Mouse (Mus musculus): Measurements from ENCODE around the gene Raph1.
A peak's percentile ranks its signal among the peaks of the same experiment; 100 is the strongest.

Raph1 gene

DNA sequence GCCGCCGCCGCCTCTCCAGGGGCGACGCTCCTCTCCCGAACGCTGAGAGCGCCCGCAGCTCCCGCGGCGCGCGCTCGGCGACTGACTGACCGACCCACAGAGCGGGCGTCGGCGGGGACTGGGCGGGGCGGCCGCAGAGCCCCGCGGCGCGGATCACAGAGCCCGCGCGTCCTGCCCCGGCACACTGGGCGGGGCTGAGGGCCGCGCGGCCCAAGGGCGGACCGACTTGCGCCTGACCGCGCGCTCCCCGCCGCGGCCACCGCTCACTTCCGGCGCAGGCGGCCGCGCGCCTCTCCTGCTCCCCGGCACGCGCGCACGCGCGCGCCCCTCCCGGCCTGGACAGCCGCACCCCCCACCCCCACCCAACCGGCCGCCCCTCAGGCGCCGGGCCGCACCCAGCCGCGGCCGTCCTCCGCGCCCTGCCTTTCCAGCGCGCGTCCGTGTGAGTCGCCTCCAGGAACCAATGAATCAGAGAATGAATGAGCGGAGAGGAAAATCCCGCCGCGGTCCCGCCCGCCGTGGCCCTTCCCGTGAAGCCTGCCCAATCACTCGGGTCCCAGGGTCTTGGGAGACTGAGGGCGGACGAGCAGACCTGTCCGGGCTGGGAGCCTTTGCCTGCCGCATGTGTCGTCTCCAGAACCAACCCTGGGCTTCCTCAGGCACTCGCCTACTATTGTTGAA is at the start of gene Raph1:
Gene Raph1, minus strand, starts transcription at position 474 of the 681 bp plus-strand sequence.
- peak; percentile 72 for DNase-seq

DNA sequence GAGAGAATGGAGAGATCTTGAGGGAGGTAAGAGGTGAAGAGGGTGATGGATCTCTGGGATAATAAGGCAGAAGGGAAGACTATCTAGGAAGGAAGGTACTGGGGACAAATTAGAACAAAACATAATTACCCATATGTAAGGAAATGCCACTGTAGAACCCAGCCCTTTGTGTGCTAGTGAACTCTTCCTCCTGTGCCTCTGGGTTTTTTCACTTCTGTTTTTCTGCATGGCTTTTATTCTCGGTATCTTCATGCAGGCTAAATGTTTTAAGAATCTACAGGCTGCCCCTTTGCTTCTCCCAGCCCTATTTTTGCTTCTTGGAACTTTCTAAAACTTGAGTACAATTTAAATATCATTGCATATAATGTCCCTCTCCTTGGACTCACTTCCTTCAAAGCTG is 48.8 kb upstream of the Raph1 start:
- DNase-seq: no peak

DNA sequence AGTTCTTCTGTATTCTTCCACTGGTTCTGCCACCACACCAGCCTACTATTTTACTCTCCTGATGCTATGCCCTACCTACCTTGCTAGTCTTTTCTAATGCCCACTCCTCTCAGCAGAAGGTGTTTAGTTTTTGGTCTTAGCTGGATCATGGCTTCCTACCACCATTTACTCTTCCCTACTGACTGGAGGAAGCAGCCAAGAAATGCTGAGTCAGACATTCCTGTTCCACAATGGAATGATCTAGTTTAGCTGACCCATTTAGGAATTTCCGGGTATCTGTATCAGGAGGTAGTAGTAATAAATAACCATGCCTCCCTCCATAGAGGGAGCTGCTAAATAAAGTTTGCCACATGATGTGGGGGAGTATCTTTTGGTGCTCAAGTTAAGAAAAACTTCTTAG is 48.0 kb upstream of the Raph1 start:
- no peak for DNase-seq

DNA sequence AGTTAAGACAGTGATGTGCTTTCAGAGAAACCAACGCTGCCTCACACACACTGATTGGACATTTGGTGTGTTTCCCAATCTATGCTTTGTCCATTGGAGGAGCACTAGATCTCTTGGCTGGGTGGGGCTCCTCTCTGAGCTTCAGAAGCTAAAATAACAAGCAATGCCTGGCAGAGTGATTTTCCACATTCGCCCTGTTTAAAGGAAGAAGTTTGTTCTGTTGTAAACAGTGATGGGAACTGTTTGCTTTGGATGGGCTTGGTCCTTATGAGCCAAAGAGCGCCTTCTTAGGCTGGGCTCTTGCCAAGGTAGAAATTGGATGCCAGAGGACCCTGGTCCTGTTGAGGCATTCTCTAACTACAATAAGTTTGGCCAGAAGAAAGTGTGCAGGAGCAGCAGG is 45.1 kb upstream of the Raph1 start:
- no peak for DNase-seq

DNA sequence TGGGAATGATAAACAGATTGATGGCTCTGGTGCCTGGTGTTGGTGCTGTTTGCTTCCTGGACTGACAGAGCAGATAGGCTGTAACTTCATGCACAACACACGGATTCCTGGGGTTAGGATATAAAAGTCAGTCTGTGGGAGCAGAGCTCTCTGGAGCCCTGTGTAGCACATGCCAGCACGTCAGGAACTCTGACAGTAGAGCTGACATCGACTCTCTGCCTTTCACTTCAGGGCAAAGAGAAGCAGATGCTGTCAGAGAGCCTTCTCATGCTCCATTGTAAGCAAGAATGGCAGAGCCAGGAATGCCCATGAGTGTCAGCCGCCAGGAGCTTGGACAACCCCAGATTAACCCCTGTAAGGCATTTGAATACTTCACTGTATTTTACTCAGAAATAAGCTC is 43.7 kb upstream of the Raph1 start:
- no peak for DNase-seq

DNA sequence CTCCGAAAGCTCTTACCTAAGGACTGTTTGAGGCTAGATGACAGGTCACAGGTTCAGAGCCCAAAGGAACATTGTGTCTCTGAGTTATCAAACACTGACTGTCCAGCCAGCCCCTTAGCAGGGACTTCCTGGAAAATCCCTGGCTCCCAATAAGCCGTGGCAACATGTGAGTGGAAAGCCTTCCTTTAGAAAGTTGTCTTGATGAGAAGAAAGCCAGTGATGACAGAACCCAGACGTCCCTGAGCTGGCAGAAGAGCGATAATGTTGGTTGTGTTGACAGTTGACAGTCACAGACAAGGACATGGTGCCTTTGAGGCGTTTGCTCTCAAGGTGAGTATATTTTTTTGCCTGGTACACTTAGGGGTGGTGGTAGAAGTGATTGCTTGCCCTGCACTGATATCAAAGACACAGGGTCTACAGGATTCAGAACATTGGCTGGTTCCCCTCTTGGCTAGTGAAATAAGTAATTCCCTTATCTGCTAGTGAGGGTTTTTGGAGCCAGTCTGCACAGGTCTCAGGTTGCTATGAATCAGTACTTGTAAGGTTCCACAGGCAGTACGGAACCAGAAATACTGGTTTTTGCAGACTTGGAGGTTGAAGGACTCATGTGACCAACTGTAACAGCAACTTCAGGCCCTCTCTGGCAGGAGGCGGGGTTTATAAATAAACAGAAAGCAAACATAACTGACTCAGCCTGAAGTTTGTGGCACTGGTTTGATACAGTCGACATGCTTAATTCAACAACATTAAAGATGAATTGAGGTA is 42.3 kb upstream of the Raph1 start:
- DNase-seq: no peak

DNA sequence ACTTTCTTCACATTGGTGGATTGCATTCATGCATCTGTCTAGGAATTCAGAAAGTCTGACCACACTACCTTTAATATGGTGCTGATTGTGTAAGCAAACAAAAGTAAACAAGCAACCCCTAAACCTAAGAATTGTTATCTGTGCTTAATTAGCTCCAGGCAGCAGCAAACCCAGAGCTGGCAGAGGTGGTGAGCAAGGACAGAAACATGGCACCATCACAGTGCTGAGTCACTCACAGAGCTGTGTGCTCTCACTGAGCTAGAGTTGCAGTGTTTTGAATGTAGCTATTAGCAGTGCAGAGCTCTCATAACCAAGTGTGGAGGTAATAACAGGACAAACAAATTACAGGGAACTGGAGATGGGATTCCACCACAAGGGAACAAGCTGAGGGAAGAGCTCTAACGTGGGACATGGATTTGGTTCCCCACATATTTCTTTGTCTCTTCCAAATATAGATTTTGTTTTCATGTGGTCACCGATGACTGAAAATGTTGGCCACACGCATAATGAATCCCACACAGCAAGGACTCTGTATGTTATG is 37.6 kb upstream of the Raph1 start:
- DNase-seq: no peak

DNA sequence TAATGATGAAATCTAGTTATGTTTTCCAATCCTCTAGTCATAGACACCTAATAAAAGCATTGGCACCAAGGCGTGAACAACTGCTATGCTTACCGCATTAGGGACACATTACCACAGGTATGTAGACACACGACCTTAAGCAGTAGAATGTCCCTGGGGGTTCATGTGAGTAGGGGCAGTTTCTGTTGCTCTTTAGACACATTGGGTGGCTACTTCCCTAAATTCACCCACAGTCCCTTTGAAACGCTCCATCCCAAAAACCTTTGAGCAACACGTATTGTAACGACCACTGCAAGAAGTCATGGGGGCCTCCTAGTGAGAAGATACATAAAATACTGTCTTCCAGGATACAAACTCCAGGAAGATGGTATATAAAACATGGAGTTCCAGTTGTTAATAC is 33.8 kb upstream of the Raph1 start:
- DNase-seq: no peak

DNA sequence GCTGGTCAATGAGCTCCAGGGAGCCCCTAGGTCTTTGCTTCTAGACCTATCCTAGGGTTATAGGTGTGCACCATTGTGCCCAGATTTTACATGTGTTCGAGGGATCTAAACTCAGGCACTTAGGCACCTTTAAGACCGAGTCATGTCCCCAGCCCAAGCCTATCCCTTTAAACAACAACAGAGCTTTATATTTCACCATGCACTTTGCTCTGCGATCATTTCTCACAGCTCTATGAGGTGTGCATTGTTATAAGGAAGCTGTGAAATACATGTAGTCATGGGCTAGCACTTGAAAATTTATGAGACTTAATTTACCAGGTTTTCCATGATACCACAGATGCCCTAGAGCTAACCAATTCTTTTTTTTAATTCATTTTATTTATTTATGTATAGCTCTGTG is 33.0 kb upstream of the Raph1 start:
- no peak for DNase-seq

DNA sequence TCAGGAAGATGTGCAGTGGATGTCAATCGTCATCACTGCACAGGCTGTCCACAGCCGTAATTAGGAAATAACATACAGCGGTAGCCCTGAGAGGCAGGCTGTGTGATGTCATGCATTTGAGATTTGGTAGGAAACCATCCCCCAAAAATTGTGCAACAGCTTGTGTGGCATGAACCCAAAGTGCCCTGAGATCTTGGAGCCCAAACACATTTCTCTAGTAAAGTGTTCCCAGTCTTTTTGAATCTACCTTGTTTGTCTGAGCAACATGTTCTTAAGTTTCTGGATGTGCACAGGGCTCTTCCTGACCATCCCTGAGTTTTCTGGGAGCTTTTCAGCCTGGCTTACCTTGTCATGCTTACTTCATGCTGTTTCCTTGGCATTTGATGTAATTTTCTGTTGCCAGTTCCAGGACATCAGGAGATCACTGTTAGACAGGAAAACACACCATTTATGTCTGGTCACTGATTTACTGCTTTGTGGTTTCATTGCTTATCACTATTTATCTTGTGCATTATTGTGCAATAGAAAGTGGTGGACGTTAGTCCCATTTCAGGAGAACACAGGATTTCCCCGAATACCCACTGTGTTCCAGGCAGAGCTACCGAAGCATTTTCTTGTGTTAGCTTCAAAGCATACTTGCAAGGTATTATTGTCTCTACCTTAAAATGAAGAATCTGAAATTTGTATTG is 32.3 kb upstream of the Raph1 start:
- DNase-seq: no peak

DNA sequence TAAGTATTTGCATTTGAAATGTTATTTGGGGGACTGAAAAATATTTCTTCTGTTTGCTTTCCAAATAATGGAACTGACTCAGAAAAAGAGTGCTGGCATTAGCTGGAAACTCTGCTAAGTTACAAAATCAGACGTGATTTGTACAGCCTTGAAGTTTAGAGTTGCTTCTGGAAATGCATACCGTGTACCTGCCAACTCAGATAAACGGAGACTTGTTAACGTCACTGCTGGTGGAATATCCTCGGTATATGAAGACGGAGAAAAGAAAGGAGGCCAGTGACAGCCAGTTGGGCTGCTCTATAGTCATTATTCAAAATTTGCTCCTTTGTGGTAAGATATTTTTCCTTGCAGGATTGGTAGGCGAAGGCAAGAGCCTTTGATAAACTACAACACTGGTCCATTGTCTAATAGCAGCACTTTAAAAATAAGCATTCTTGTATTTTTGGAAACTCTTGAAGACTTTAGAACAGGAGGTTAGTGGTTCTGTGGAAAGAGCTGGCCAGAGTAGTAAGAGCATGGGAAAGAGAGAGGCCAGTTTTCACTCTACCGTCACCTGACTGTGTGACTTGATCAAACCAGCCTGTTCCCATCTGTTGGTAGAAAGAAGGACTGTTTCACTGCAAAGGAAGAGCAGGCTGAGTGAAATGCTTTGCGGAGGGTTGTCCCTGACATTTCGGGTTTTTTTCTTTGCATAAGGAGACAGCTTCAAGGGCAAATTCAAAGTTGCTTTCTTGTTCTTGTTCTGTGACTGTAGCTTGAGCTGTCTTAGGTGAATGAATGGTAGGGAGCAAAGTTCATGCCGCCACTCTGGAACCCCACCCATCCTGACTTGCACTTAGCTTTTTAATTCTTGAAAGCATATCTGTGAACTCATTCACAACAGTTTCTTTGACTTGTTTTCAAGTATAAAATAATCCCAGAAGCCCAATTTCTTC is 29.7 kb upstream of the Raph1 start:
- no peak for DNase-seq

DNA sequence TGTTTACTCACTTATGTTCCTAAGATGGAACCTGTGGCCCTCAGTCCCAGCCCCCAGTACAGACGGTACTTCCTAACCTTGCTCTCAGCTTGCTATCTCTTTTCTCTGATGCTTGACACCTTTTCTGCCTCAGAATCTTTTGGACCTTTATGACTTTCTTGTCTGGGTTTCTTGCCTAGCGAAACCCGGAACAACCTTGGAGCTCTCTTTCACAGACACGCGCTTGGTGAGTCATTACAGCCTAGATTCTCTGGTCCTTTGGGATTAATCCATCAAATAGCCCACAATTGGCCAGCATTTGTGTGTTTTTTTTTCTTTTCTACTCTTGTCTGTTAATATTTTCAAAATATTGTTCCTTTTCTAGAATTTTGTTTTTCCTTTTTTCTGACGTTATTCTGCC is 26.2 kb upstream of the Raph1 start:
- no peak for DNase-seq

DNA sequence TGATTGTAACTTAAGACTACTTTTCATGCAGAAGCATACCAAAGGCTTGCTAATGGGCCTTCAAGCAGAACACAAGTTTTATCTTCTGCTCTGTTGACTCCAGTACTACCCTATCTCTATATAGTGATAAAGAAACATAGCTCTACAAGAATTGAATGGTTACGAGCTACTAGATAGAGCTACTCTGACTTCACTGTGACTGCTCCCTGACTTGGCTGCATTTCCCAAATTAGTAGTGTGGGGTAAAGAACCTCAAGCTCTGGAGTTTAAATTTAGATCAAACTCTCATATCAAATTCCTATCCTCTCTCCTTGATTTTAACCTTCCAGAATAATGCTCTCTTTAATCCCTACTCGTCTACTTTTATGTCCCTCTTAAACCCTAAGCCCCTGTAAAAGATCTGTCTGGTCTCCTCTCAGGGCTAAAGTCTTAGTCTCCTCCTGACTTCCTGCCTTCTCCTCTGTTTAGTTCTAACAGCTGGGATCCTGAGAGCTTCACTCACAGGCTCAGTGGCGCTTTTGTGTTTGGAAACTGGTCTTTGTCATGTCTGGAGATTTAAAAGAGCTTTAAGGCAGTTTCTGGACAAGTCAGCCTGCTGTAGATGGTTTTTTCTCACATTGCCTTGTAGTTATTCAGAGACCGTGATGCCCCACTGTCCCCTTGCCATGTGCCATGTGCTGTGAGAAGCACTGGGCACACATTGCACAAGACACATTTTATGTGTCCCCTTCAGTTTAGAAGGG is 22.2 kb upstream of the Raph1 start:
- no peak for DNase-seq

DNA sequence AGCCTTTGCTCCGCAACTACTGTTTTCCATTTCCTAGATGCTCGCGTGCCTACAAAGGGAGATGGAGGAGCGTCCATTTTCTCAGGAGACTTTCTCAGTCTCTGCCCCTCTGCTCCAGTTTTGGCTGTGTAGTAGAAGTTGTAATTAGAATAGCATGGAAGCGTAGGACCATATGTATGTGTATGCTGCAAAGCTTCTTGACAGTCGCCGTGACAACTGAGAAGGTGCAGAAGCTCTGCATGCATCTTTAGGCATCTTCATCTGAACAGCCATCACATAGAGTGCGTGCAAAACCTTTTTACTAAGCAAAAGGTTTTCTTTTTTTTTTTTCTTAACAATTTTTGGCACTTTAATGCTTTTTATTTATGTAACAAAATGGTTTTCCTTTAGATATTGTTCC is 14.1 kb upstream of the Raph1 start:
- DNase-seq: peak; percentile 2

DNA sequence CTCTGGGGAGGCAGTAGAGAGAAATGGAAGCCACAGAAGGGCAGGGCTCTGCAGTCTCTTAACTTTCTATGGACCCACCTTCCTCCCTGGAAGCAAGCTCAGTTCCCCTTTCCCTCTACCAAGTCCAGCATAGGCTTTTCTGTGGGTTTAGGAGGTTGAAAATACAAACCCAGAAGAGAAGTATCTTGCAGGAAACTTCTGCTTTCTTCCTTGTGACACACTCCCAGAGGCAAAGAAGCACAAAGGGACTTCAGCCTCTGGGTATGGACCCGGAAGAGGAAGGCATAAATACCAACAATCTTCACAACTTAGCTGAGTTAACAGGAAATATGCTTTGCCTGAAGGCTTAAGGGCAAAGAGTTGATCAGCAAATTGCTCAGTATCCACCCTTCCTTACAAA is 13.0 kb upstream of the Raph1 start:
- no peak for DNase-seq

DNA sequence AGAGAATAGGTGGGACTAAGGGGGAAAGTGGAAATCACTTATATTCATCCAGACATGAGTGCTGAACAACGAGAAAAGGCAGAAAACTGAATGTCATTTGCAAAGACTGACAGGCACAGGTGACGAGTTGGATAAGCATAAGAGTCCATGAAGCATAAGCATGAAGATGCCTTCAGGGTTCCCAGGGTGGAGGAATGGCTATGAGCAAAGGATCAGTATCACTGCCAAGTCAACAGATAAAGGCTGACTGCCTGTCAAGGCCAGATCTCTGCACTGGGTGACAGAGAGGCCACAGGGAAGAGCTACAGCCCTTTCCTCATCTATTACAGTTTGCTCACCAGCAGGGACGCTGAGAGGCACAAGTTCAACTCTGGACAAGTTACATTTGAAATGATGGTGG is 5.8 kb upstream of the Raph1 start:
- DNase-seq: no peak

DNA sequence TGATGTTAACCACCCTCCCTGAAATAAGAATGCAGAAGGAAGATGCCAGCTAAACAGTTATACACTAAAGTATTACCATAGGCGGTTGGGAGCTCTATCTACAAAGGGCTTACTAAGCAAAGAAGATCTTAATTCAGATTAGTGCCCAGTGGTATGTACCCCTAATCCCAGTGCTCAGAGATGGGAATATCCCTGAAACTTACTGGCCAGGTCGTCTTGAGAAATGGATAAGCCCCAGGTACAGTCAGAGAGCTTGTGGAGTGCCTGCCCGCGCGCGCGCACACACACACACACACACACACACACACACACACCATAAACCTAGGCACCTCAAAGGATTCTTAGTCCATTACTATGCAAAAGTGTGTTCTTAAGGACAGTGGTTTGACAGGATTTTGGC is 2.8 kb upstream of the Raph1 start:
- DNase-seq: no peak

DNA sequence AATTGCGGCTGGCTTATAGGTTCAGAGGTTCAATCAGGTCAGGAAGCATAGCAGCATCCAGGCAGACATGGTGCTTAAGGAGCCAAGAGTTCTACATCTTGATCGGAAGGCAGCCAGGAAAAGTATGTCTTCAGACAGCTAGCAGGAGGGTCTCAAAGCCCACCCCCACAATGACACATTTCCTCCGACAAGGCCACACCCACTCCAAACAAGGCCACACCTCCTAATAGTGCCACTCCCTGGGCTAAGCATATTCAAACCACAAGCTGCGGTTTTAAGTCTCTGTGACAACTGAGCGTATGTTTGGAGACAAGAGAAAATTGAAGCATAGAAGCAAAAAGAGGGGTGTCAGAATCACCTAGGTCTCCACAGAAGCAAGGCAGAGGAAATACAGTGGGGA is 2.3 kb upstream of the Raph1 start:
- DNase-seq: no peak

DNA sequence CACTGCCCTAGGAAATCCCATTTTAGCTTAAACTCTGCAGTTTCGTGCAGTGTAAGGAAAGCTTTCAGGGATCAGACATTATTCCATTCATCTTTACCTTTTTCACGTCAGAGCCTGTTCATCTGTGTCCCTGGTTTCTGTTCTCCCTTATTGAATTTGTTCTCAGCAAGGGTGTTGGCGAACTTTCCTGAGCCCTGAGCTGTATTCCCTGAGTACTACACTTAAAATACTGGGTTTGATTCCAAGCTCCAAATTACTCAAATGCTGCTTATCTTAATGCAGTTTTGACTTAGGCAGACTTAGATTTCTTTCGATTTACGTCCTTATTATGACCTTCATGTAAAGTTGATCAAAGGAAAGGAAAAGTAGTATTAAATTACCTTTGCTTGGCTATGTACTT is 417 bp upstream of the Raph1 start:
- no peak for DNase-seq

DNA sequence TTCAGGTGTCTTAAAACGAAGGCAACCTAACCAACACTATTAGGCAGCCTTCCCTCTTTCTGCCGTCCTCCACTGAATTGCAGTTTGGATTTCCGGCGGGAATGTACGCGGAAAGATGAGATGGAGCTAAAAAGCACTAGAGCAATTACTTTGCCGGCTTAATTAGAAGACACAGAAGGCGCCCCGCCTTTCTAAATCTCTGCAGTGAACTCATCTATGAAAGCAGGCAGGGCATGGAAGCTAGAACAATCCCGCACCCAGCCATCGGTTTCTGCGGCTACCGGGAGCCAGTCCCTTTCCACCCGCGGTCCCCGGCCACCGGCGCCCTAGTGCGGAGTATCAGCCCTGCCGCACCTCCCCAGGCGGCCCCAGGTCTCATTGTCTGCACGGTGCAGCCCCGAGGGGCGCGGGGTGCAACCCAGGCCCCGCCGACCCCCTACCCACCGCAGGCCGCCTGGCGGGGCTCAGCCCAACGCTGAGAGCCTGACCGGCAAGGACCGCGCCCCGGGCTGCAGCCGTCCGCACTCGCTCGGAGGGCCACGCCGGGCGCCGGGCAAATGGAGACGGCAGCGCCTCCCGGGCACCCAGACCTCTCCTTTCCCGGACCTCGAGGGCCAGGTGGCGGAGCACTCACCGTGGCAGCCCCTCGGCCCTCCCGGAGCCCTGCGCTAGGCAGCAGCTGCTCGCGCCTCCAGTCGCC is 823 bp downstream of the Raph1 start:
- peak; percentile 43 for DNase-seq

DNA sequence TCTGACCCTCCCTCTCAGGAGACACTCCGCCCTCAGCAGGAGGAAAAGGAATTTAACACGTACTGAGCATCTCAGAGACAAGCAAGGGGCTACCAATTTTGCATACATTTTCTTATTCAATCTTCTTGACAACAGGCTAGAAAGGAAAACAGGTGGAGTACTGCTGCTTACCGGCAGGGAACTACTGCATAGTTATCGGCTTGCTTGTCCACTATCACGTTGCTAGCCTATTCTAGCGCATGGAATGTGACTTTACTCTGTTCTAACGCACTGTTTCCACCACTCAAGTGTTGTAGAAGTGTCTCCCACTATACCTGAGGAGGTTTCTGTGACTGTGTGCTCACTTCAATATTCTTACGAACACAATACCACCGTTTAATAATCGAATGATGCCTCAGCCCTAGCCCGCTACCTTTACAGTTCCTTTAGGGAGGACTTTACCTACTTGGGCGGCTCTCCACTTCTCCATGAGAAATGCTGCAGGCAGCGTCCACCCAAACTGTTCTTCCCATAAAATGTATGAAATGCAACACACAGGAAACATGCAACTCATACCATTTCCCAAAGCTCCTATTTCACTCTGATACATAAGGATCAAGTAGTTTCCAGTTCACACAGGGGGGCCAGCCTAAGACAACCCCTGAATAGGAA is 1.5 kb downstream of the Raph1 start:
- no peak for DNase-seq

Data from right cerebral cortex, postnatal 4 days (tissue).